Mouse (Mus musculus) megakaryocyte, embryonic 14.5 days (primary cell): ENCODE measurements around the gene Gjb2.

ENCODE experiments used
- FLI1 ChIP-seq: IDR thresholded peaks from 2 replicates; pipeline ENCODE4 v1.6.1; 2012; ENCODE audit warnings: low read length, inconsistent platforms, mixed read lengths
- GATA1 ChIP-seq: IDR thresholded peaks from 3 replicates; pipeline ENCODE4 v1.6.1; 2012; ENCODE audit warnings: mixed read lengths, low read length, inconsistent platforms, borderline replicate concordance

GRCm38 (mm10) chr14:57075537-57075936 is 29.0 kb downstream of the Gjb2 start:
- no peak for TF ChIP-seq GATA1
- TF ChIP-seq FLI1 = no peak
